Mouse (Mus musculus): ENCODE results near the gene Zfp708.

- TF ChIP-seq POLR2A (IDR thresholded peaks at IDR 0.05; ENCODE audit: borderline replicate concordance, extremely low read depth, insufficient read depth, insufficient read length, poor library complexity, severe bottlenecking) = no peak; the same call in 1 of the 2 replicates
- TF ChIP-seq CTCF (IDR thresholded peaks at IDR 0.05; ENCODE audit: borderline replicate concordance, extremely low read depth, insufficient read depth, insufficient read length) = peak; percentile 12; the same call in 1 of the 2 replicates
Measured at GRCm38 (mm10) chr13:67128038-67128721, 30.4 kb upstream of the Zfp708 start.

All from brain, embryonic 14.5 days (tissue).